Mouse (Mus musculus): Measurements from ENCODE around the gene Ctsd. TPM values are rescaled to one million over a fixed set of nuclear protein-coding genes. Genes with fewer than 3 reads are reported as not detected.

Ctsd gene
- total and polyA plus RNA-seq, 3 experiments, result 883 to 1,120 (median 991) TPM

DNA sequence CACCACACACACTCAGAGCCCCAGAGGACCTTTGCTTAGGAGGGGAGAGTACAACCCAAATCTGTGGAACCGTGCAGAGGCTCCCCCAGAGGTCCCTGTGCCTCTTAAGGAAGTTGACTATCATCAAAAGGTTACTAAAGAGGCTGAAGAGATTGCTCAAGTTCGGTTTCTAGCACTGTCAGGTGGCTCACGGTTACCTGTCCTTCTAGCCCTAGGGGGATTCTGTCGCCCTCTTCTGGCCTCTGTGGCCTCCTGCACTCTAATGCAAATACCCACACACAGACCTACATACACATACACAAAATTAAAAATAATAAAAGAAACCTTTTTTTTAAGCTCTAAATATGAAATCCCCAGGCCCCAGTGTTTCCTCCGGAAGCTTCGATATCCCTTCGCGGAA lies 30.8 kb upstream of the Ctsd start:
- TF ChIP-seq POLR2A (IDR thresholded peaks at IDR 0.05; ENCODE audit: insufficient read depth, low read depth, low read length), result no peak
- TF ChIP-seq CTCF (IDR thresholded peaks at IDR 0.05), result peak; percentile 20; the same call in 1 of the 2 replicates
- H3K9ac ChIP-seq (ENCODE audit: low read depth, low read length), result no peak overlapping the region
- no peak for DNase-seq
- no peaks in the 10 kb centered on the region for H3K27me3 ChIP-seq (ENCODE audit: control insufficient read depth, insufficient read depth, low read length)
- H3K27ac ChIP-seq, result peak overlapping the region; percentile 34
- H3K4me1 ChIP-seq (ENCODE audit: control insufficient read depth, insufficient read depth, low read length), result peaks cover 9% of the 10 kb centered on the region
- H3K36me3 ChIP-seq (ENCODE audit: control insufficient read depth, insufficient read depth, low read length), result peaks cover 5% of the 10 kb centered on the region; the same call in 1 of the 2 replicates
- no peak overlapping the region for H3K4me3 ChIP-seq
- no peaks in the 10 kb centered on the region for H3K79me2 ChIP-seq (replicated peaks; ENCODE audit: control insufficient read depth, insufficient read depth, low read length)
- intact Hi-C loops (cut with DNase I), result no loop called here
- 86% methylated on average over 8 of the region's 8 CpGs for WGBS

DNA sequence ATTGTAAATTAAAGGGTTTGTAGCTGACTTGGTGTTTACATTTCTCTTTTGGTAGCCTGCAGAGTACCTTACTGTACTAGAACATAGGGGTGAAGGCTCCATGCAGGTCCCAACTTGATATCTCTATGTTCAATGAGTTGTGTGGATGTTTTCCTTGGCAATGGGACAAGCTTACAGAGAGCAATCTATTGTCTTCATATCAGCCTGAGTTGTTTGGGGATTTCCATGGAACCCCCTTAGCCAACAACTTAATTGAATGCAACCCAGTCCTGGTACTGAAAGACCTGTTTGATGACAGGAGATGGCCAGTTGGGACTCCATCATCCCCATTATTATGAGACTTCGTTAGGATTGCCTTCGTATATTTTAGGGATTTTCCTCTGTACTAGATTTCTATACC lies 30.2 kb upstream of the Ctsd start:
- H3K27ac ChIP-seq, result peak overlapping the region; percentile 34
- H3K4me3 ChIP-seq, result no peak overlapping the region
- DNase-seq, result no peak
- intact Hi-C loops (cut with DNase I), result no loop called here
- peaks cover 9% of the 10 kb centered on the region for H3K4me1 ChIP-seq (ENCODE audit: control insufficient read depth, insufficient read depth, low read length)
- no peaks in the 10 kb centered on the region for H3K79me2 ChIP-seq (replicated peaks; ENCODE audit: control insufficient read depth, insufficient read depth, low read length)
- peaks cover 5% of the 10 kb centered on the region; the same call in 1 of the 2 replicates for H3K36me3 ChIP-seq (ENCODE audit: control insufficient read depth, insufficient read depth, low read length)
- WGBS, result 53% methylated on average over 2 of the region's 2 CpGs
- no peak overlapping the region for H3K9ac ChIP-seq (ENCODE audit: low read depth, low read length)
- no peak for TF ChIP-seq EP300 (IDR thresholded peaks at IDR 0.05; ENCODE audit: insufficient read depth, low read depth, low read length)
- no peak for TF ChIP-seq POLR2A (IDR thresholded peaks at IDR 0.05; ENCODE audit: insufficient read depth, low read depth, low read length)
- TF ChIP-seq CTCF (IDR thresholded peaks at IDR 0.05), result no peak
- H3K27me3 ChIP-seq (ENCODE audit: control insufficient read depth, insufficient read depth, low read length), result no peaks in the 10 kb centered on the region

DNA sequence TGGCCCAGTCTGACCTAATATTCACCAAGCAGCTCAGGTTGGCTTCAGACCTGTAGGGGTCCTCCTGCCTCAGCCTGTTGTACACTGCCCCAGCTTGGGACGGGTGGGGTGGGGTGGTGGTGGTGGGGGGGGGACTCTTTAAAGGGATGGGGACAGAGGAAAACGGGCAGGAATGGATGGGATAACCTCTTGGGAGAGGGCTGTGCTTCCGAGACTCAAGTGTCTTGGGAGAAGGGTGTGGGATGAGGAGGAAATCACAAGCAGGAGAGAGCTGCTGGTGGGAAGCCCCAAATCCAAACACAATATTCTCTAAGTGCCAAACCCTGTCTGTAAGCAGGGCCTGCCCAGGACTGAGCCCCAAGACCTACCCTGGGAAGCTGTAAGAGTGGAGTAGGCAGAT lies 28.4 kb upstream of the Ctsd start:
- H3K4me1 ChIP-seq (ENCODE audit: control insufficient read depth, insufficient read depth, low read length), result peaks cover 9% of the 10 kb centered on the region
- intact Hi-C loops (cut with DNase I), result no loop called here
- DNase-seq, result no peak
- H3K36me3 ChIP-seq (ENCODE audit: control insufficient read depth, insufficient read depth, low read length), result peaks cover 5% of the 10 kb centered on the region; the same call in 1 of the 2 replicates
- no peaks in the 10 kb centered on the region for H3K79me2 ChIP-seq (replicated peaks; ENCODE audit: control insufficient read depth, insufficient read depth, low read length)
- no peak overlapping the region for H3K9ac ChIP-seq (ENCODE audit: low read depth, low read length)
- WGBS, result 43% methylated on average over 3 of the region's 3 CpGs
- H3K27me3 ChIP-seq (ENCODE audit: control insufficient read depth, insufficient read depth, low read length), result no peaks in the 10 kb centered on the region
- peak overlapping the region; percentile 76 for H3K27ac ChIP-seq
- TF ChIP-seq EP300 (IDR thresholded peaks at IDR 0.05; ENCODE audit: insufficient read depth, low read depth, low read length) (no peak), POLR2A (IDR thresholded peaks at IDR 0.05; ENCODE audit: insufficient read depth, low read depth, low read length) (no peak), CTCF (IDR thresholded peaks at IDR 0.05) (no peak)
- H3K4me3 ChIP-seq, result no peak overlapping the region

- H3K36me3 ChIP-seq (ENCODE audit: control insufficient read depth, insufficient read depth, low read length), result peaks cover 5% of the 10 kb centered on the region; the same call in 1 of the 2 replicates
- TF ChIP-seq POLR2A (IDR thresholded peaks at IDR 0.05; ENCODE audit: insufficient read depth, low read depth, low read length) (0 out of 2 replicates have a peak, but pooled peaks have one; percentile 32), EP300 (IDR thresholded peaks at IDR 0.05; ENCODE audit: insufficient read depth, low read depth, low read length) (no peak)
- peak overlapping the region; percentile 83 for H3K27ac ChIP-seq
- intact Hi-C loops (cut with DNase I), result loop anchor here (1.0 kb wide), 1 partner anchor 21 kb away; no protein-coding TSS in a partner anchor
- H3K79me2 ChIP-seq (replicated peaks; ENCODE audit: control insufficient read depth, insufficient read depth, low read length), result no peaks in the 10 kb centered on the region
- H3K4me3 ChIP-seq, result no peak overlapping the region
- H3K9ac ChIP-seq (ENCODE audit: low read depth, low read length), result no peak overlapping the region
- H3K4me1 ChIP-seq (ENCODE audit: control insufficient read depth, insufficient read depth, low read length), result peaks cover 9% of the 10 kb centered on the region
- no peaks in the 10 kb centered on the region for H3K27me3 ChIP-seq (ENCODE audit: control insufficient read depth, insufficient read depth, low read length)
- DNase-seq, result no peak
- WGBS, result 43% methylated on average over 4 of the region's 4 CpGs
Measured at GRCm38 (mm10) chr7:142415314-142415713, 27.5 kb upstream of the Ctsd start.

DNA sequence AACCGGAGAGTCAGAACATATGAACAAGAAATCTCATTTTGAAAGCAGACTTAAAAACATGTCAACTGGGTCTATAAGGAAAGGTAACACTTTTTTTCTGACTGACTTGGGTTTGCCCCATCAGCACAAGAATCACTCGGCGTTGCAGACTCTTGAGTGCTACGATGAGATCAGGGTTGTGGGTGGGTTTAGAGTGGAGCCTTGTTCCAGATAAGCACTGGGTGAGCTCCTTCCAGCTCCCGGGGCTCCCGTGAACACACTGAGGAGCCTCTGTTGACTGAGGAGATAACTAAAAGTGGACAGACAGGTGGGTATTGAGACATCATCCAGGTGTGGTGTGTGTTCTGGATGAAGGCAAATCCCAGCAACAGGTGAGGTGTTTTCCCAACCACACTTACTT lies 25.4 kb upstream of the Ctsd start:
- H3K9ac ChIP-seq (ENCODE audit: low read depth, low read length), result no peak overlapping the region
- no peak overlapping the region for H3K4me3 ChIP-seq
- DNase-seq, result no peak
- TF ChIP-seq EP300 (IDR thresholded peaks at IDR 0.05; ENCODE audit: insufficient read depth, low read depth, low read length) (no peak), POLR2A (IDR thresholded peaks at IDR 0.05; ENCODE audit: insufficient read depth, low read depth, low read length) (no peak), CTCF (IDR thresholded peaks at IDR 0.05) (no peak)
- intact Hi-C loops (cut with DNase I), result no loop called here
- H3K79me2 ChIP-seq (replicated peaks; ENCODE audit: control insufficient read depth, insufficient read depth, low read length), result no peaks in the 10 kb centered on the region
- no peak overlapping the region for H3K27ac ChIP-seq
- peaks cover 6% of the 10 kb centered on the region for H3K4me1 ChIP-seq (ENCODE audit: control insufficient read depth, insufficient read depth, low read length)
- peaks cover 5% of the 10 kb centered on the region; the same call in 1 of the 2 replicates for H3K36me3 ChIP-seq (ENCODE audit: control insufficient read depth, insufficient read depth, low read length)
- H3K27me3 ChIP-seq (ENCODE audit: control insufficient read depth, insufficient read depth, low read length), result no peaks in the 10 kb centered on the region
- WGBS, result 82% methylated on average over 6 of the region's 6 CpGs

- Histone ChIP-seq H3K36me3 (ENCODE audit: control insufficient read depth, insufficient read depth, low read length) (no peaks in the 10 kb centered on the region), H3K27me3 (ENCODE audit: control insufficient read depth, insufficient read depth, low read length) (no peaks in the 10 kb centered on the region), H3K4me3 (no peak overlapping the region), H3K9ac (ENCODE audit: low read depth, low read length) (no peak overlapping the region), H3K27ac (no peak overlapping the region), H3K79me2 (replicated peaks; ENCODE audit: control insufficient read depth, insufficient read depth, low read length) (no peaks in the 10 kb centered on the region), H3K4me1 (ENCODE audit: control insufficient read depth, insufficient read depth, low read length) (no peaks in the 10 kb centered on the region; the same call in 1 of the 2 replicates)
- TF ChIP-seq CTCF (IDR thresholded peaks at IDR 0.05), result no peak
- no peak for TF ChIP-seq POLR2A (IDR thresholded peaks at IDR 0.05; ENCODE audit: insufficient read depth, low read depth, low read length)
- no peak for TF ChIP-seq EP300 (IDR thresholded peaks at IDR 0.05; ENCODE audit: insufficient read depth, low read depth, low read length)
- intact Hi-C loops (cut with DNase I), result no loop called here
- DNase-seq, result no peak
- 91% methylated on average over 3 of the region's 3 CpGs for WGBS
Measured at GRCm38 (mm10) chr7:142409603-142410002, 21.8 kb upstream of the Ctsd start.
